Mouse (Mus musculus): ENCODE measurements around the gene Ush2a.

DNA sequence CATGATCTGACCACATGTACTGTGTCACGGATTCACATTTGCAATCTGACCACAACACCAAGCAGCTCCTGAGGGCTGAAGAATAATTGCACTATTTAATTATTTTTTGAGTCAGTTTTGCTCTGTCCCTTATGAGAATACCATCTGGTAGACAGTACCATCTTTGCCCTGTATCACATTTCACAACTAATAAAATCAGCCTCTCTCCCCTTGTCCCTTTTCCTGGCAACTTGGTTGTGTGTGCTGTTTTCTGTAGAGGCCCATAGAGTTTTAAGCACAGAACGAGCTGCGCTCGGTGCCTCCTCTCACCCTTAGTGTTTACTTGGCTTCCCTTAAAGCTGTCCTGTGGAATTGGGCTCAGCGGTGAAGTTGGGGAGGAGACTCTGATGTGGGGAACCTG, 290.0 kb downstream of the Ush2a start:
- TF ChIP-seq CTCF (IDR thresholded peaks at IDR 0.05) (no peak), EP300 (IDR thresholded peaks at IDR 0.05; ENCODE audit: insufficient read depth, low read depth, low read length) (no peak)
